Mouse (Mus musculus) ES-E14 (cell line): ENCODE measurements around the gene Rmdn2. TPM values are rescaled to one million over a fixed set of nuclear protein-coding genes. Genes with fewer than 3 reads are reported as not detected.

Source experiments
- DNase-seq: peaks from one replicate; pipeline ENCODE4 v3.0.0-alpha.2; 2013; ENCODE audit warnings: low read depth, low spot score
- H3K27ac ChIP-seq: 2 replicates; pipeline ENCODE4 v1.5.1; 2012; ENCODE audit warnings: low read depth, mild to moderate bottlenecking, low read length, moderate library complexity, mixed read lengths; ENCODE audit not compliant: poor library complexity, insufficient read depth, severe bottlenecking
- H3K36me3 ChIP-seq: 2 replicates; pipeline ENCODE4 v1.6.1; 2012; ENCODE audit warnings: mild to moderate bottlenecking, low read length, moderate library complexity, mixed read lengths; ENCODE audit not compliant: control insufficient read depth, poor library complexity, insufficient read depth, severe bottlenecking
- H3K4me1 ChIP-seq, 2 experiments: fragments of 150-350 bp in 1 of 2; sonication (generic) in 1 of 2; 2 replicates each; pipeline ENCODE4 v1.6.1; 2012; ENCODE audit warnings: low read length in 2 of 2, mild to moderate bottlenecking in 1 of 2, mixed read lengths in 1 of 2; ENCODE audit not compliant: control insufficient read depth in 2 of 2, insufficient read depth in 2 of 2, poor library complexity in 1 of 2
- H3K4me3 ChIP-seq, 2 experiments: fragments of 150-350 bp in 1 of 2; sonication (generic) in 1 of 2; 2 replicates each; pipeline ENCODE4 v1.5.1; 2012; ENCODE audit warnings: low read length in 2 of 2, low read depth in 1 of 2, mild to moderate bottlenecking in 1 of 2, mixed read lengths in 1 of 2; ENCODE audit not compliant: insufficient read depth in 1 of 2, poor library complexity in 1 of 2, severe bottlenecking in 1 of 2
- H3K9ac ChIP-seq: 2 replicates; pipeline ENCODE4 v1.6.1; 2012; ENCODE audit warnings: low read depth, mild to moderate bottlenecking, low read length, mixed read lengths; ENCODE audit not compliant: poor library complexity, insufficient read depth, severe bottlenecking
- H3K9me3 ChIP-seq: fragments of 150-350 bp; sonication (generic); 2 replicates; pipeline ENCODE4 v1.6.1; 2012; ENCODE audit warnings: low read depth, mild to moderate bottlenecking, low read length; ENCODE audit not compliant: control insufficient read depth, insufficient read depth
- CHD2 ChIP-seq: IDR thresholded peaks from 2 replicates; pipeline ENCODE4 v1.6.1; 2014; ENCODE audit warnings: mild to moderate bottlenecking, low read depth, low read length, inconsistent platforms
- HCFC1 ChIP-seq: IDR thresholded peaks from 2 replicates; pipeline ENCODE4 v1.6.1; 2012; ENCODE audit warnings: low read length, inconsistent platforms, borderline replicate concordance; ENCODE audit not compliant: insufficient read depth
- MAFK ChIP-seq: IDR thresholded peaks from 2 replicates; pipeline ENCODE4 v1.6.1; 2014; ENCODE audit warnings: mild to moderate bottlenecking, low read depth, low read length, inconsistent platforms; ENCODE audit not compliant: insufficient read depth
- ZC3H11A ChIP-seq: IDR thresholded peaks from 2 replicates; pipeline ENCODE4 v1.6.1; 2012; ENCODE audit warnings: low read depth, mild to moderate bottlenecking, inconsistent platforms, low read length, borderline replicate concordance
- ZNF384 ChIP-seq: IDR thresholded peaks from 2 replicates; pipeline ENCODE4 v1.6.1; 2012; ENCODE audit warnings: low read depth, low read length, inconsistent platforms
- in situ Hi-C, 2 experiments: fragments of 600-800 bp; cut with MboI; formaldehyde crosslinking; loops; one replicate each; pipeline ENCODE4 v1.15.1; 2025; ENCODE audit warnings: low sequenced_read_pairs in 2 of 2, inconsistent platforms in 1 of 2; ENCODE audit not compliant: unreplicated experiment in 2 of 2
- total RNA-seq: library from RNA; depleted of rRNA; stranded (reverse); fragments of 300-350 nt; gene quantifications from 2 replicates; pipeline ENCODE4 v1.2.3, GENCODE M21; 2012

Rmdn2 gene
- total RNA-seq, 1 experiment, result 11.3 TPM

GRCm38 (mm10) chr17:79720681-79721080 is 109.0 kb downstream of the Rmdn2 start:
- no peak for DNase-seq

GRCm38 (mm10) chr17:79726613-79727012 is 115.0 kb downstream of the Rmdn2 start:
- DNase-seq, result no peak
- no peak for TF ChIP-seq MAFK
- TF ChIP-seq ZNF384, result no peak
- no peak for TF ChIP-seq ZC3H11A
- no peak for TF ChIP-seq HCFC1
- no peak for TF ChIP-seq CHD2
- in situ Hi-C loops, result no loop called here
- Histone ChIP-seq H3K27ac (no peak overlapping the region), H3K4me1 (no peaks in the 10 kb centered on the region), H3K9me3 (no peaks in the 10 kb centered on the region), H3K4me3 (no peak overlapping the region), H3K36me3 (no peaks in the 10 kb centered on the region), H3K9ac (no peak overlapping the region)

More at GRCm38 (mm10) chr17:79720681-79721080, 109.0 kb downstream of the Rmdn2 start:
- in situ Hi-C loops, result no loop called here
- H3K36me3 ChIP-seq, result no peaks in the 10 kb centered on the region
- no peaks in the 10 kb centered on the region for H3K4me1 ChIP-seq
- no peaks in the 10 kb centered on the region for H3K9me3 ChIP-seq
- TF ChIP-seq CHD2 (no peak), MAFK (no peak), ZNF384 (no peak), ZC3H11A (no peak), HCFC1 (no peak)
- no peak overlapping the region for H3K9ac ChIP-seq
- H3K4me3 ChIP-seq, result no peak overlapping the region
- H3K27ac ChIP-seq, result no peak overlapping the region

- H3K9me3 ChIP-seq, result no peaks in the 10 kb centered on the region
- no peak overlapping the region for H3K27ac ChIP-seq
- no peak overlapping the region for H3K9ac ChIP-seq
- no peaks in the 10 kb centered on the region for H3K36me3 ChIP-seq
- no peak for DNase-seq
- TF ChIP-seq HCFC1, result no peak
- no peak for TF ChIP-seq CHD2
- TF ChIP-seq ZNF384, result no peak
- TF ChIP-seq ZC3H11A, result no peak
- TF ChIP-seq MAFK, result no peak
- H3K4me1 ChIP-seq, result no peaks in the 10 kb centered on the region
- in situ Hi-C loops, result no loop called here
- H3K4me3 ChIP-seq, result no peak overlapping the region
These were observed 116.5 kb downstream of the Rmdn2 start for GRCm38 (mm10) chr17:79728053-79728584.

GRCm38 (mm10) chr17:79728585-79729503 is 117.2 kb downstream of the Rmdn2 start:
- DNase-seq, result no peak
- H3K9ac ChIP-seq, result no peak overlapping the region
- H3K4me3 ChIP-seq, result no peak overlapping the region
- H3K27ac ChIP-seq, result no peak overlapping the region
- H3K9me3 ChIP-seq, result no peaks in the 10 kb centered on the region
- in situ Hi-C loops, result no loop called here
- H3K4me1 ChIP-seq, result no peaks in the 10 kb centered on the region
- no peaks in the 10 kb centered on the region for H3K36me3 ChIP-seq
- TF ChIP-seq HCFC1 (no peak), MAFK (no peak)

GRCm38 (mm10) chr17:79730988-79731387 is 119.3 kb downstream of the Rmdn2 start:
- in situ Hi-C loops, result no loop called here
- Histone ChIP-seq H3K9me3 (no peaks in the 10 kb centered on the region), H3K9ac (no peak overlapping the region), H3K27ac (no peak overlapping the region), H3K4me1 (no peaks in the 10 kb centered on the region), H3K4me3 (no peak overlapping the region), H3K36me3 (no peaks in the 10 kb centered on the region)
- no peak for DNase-seq
- TF ChIP-seq HCFC1 (no peak), ZC3H11A (no peak), MAFK (no peak), ZNF384 (no peak), CHD2 (no peak)
